Mouse (Mus musculus): Measurements from ENCODE around the gene Gm21698. TPM values are rescaled to one million over a fixed set of nuclear protein-coding genes. Genes with fewer than 3 reads are reported as not detected.
A peak's percentile ranks its signal among the peaks of the same experiment; 100 is the strongest.
"Not testable (repeated sequence)": the region's sequence is repeated elsewhere in the genome, so short reads cannot be mapped to it uniquely, and the experiment has no call there.

Gm21698 gene
- polyA plus RNA-seq, 2 experiments = 0.12 TPM; not detected in 1

- not testable (repeated sequence) for H3K9me3 ChIP-seq (ENCODE audit: control insufficient read depth, low read length); ATAC-seq (ENCODE audit: low FRiP score, low read depth); H3K4me3 ChIP-seq (replicated peaks; ENCODE audit: low read length); H3K27me3 ChIP-seq (ENCODE audit: control insufficient read depth, insufficient read depth, low read length); H3K4me1 ChIP-seq (ENCODE audit: control insufficient read depth, insufficient read depth, low read length); H3K27ac ChIP-seq (replicated peaks; ENCODE audit: low read depth, low read length); H3K9ac ChIP-seq (ENCODE audit: low read depth, low read length, severe bottlenecking); DNase-seq (ENCODE audit: low spot score); H3K4me2 ChIP-seq (replicated peaks; ENCODE audit: low read depth, low read length, severe bottlenecking); H3K36me3 ChIP-seq (ENCODE audit: control insufficient read depth, insufficient read depth, low read length)
- WGBS = 68% methylated on average over 2 of the region's 2 CpGs
Measured at GRCm38 (mm10) chr5:25954317-25954716, 34.1 kb downstream of the Gm21698 start, which contains the start of gene Gm21671. Gene Gm21671, minus strand, starts transcription at chr5:25954417.

- ATAC-seq (ENCODE audit: low FRiP score, low read depth); H3K4me1 ChIP-seq (ENCODE audit: control insufficient read depth, insufficient read depth, low read length); H3K27ac ChIP-seq (replicated peaks; ENCODE audit: low read depth, low read length); H3K9me3 ChIP-seq (ENCODE audit: control insufficient read depth, low read length); H3K36me3 ChIP-seq (ENCODE audit: control insufficient read depth, insufficient read depth, low read length); H3K27me3 ChIP-seq (ENCODE audit: control insufficient read depth, insufficient read depth, low read length); H3K4me3 ChIP-seq (replicated peaks; ENCODE audit: low read length); H3K9ac ChIP-seq (ENCODE audit: low read depth, low read length, severe bottlenecking); H3K4me2 ChIP-seq (replicated peaks; ENCODE audit: low read depth, low read length, severe bottlenecking): not testable (repeated sequence)
- peak; percentile 2 for DNase-seq (ENCODE audit: low spot score)
- 82% methylated on average over 2 of the region's 2 CpGs for WGBS
Measured at GRCm38 (mm10) chr5:25945391-25945790, 43.1 kb downstream of the Gm21698 start.

- H3K4me3 ChIP-seq (replicated peaks; ENCODE audit: low read length); H3K36me3 ChIP-seq (ENCODE audit: control insufficient read depth, insufficient read depth, low read length); H3K9ac ChIP-seq (ENCODE audit: low read depth, low read length, severe bottlenecking); H3K27me3 ChIP-seq (ENCODE audit: control insufficient read depth, insufficient read depth, low read length); H3K9me3 ChIP-seq (ENCODE audit: control insufficient read depth, low read length); H3K4me1 ChIP-seq (ENCODE audit: control insufficient read depth, insufficient read depth, low read length); H3K4me2 ChIP-seq (replicated peaks; ENCODE audit: low read depth, low read length, severe bottlenecking); ATAC-seq (ENCODE audit: low FRiP score, low read depth); H3K27ac ChIP-seq (replicated peaks; ENCODE audit: low read depth, low read length); DNase-seq (ENCODE audit: low spot score): not testable (repeated sequence)
- 45% methylated on average over 2 of the region's 2 CpGs for WGBS
Measured at GRCm38 (mm10) chr5:25942281-25942680, 46.2 kb downstream of the Gm21698 start, which contains the start of gene Gm21663. Gene Gm21663, minus strand, starts transcription at chr5:25942381.

Other genes starting within 250 kb of the Gm21698 start
- 2.2 and 2.3 TPM in 2 replicates for gene Actr3b, start 228.7 kb downstream of the Gm21698 start, polyA plus RNA-seq (2012; rRNA removed)
- 4.2 and 4.6 TPM in 2 replicates for gene Actr3b, start 228.7 kb downstream of the Gm21698 start, polyA plus RNA-seq (2014; fragmentation: Nextera tagmentation; extraction: Ambion mirVana)
- not detected in 2 replicates for gene Gm21663, start 46.3 kb downstream of the Gm21698 start, polyA plus RNA-seq (2012; rRNA removed)
- gene Gm21663, start 46.3 kb downstream of the Gm21698 start, polyA plus RNA-seq (2014; fragmentation: Nextera tagmentation; extraction: Ambion mirVana) = 0.19 TPM in 1 of 2 replicates, not detected in the other
- gene Gm21671, start 34.2 kb downstream of the Gm21698 start, polyA plus RNA-seq (2012; rRNA removed) = 0.03 TPM in 1 of 2 replicates, not detected in the other
- gene Gm21671, start 34.2 kb downstream of the Gm21698 start, polyA plus RNA-seq (2014; fragmentation: Nextera tagmentation; extraction: Ambion mirVana) = 0.12 TPM in 1 of 2 replicates, not detected in the other
- not detected in 2 replicates for gene Gm21680, start 16.0 kb downstream of the Gm21698 start, polyA plus RNA-seq (2012; rRNA removed)
- gene Gm21680, start 16.0 kb downstream of the Gm21698 start, polyA plus RNA-seq (2014; fragmentation: Nextera tagmentation; extraction: Ambion mirVana) = 0.12 and 0.18 TPM in 2 replicates
- gene Gm1979, start 16.1 kb upstream of the Gm21698 start, polyA plus RNA-seq (2012; rRNA removed) = not detected in 2 replicates
- 0.15 and 0.30 TPM in 2 replicates for gene Gm1979, start 16.1 kb upstream of the Gm21698 start, polyA plus RNA-seq (2014; fragmentation: Nextera tagmentation; extraction: Ambion mirVana)
- gene Gm5862, start 34.3 kb upstream of the Gm21698 start, polyA plus RNA-seq (2012; rRNA removed) = not detected in 2 replicates
- not detected in 2 replicates for gene Gm5862, start 34.3 kb upstream of the Gm21698 start, polyA plus RNA-seq (2014; fragmentation: Nextera tagmentation; extraction: Ambion mirVana)
- gene Speer4a, start 50.9 kb upstream of the Gm21698 start, polyA plus RNA-seq (2012; rRNA removed) = not detected in 2 replicates
- not detected in 2 replicates for gene Speer4a, start 50.9 kb upstream of the Gm21698 start, polyA plus RNA-seq (2014; fragmentation: Nextera tagmentation; extraction: Ambion mirVana)
- gene Gm7347, start 69.9 kb upstream of the Gm21698 start, polyA plus RNA-seq (2012; rRNA removed) = not detected in 2 replicates
- gene Gm7347, start 69.9 kb upstream of the Gm21698 start, polyA plus RNA-seq (2014; fragmentation: Nextera tagmentation; extraction: Ambion mirVana) = 0.07 and 0.14 TPM in 2 replicates
- gene Gm10471, start 100.6 kb upstream of the Gm21698 start, polyA plus RNA-seq (2012; rRNA removed) = not detected in 2 replicates
- gene Gm10471, start 100.6 kb upstream of the Gm21698 start, polyA plus RNA-seq (2014; fragmentation: Nextera tagmentation; extraction: Ambion mirVana) = 0.07 and 0.11 TPM in 2 replicates
- gene 5031410I06Rik, start 116.7 kb upstream of the Gm21698 start, polyA plus RNA-seq (2012; rRNA removed) = not detected in 2 replicates
- gene 5031410I06Rik, start 116.7 kb upstream of the Gm21698 start, polyA plus RNA-seq (2014; fragmentation: Nextera tagmentation; extraction: Ambion mirVana) = not detected in 2 replicates
- not detected in 2 replicates for gene Gm10220, start 132.8 kb upstream of the Gm21698 start, polyA plus RNA-seq (2012; rRNA removed)
- 0.08 TPM in 1 of 2 replicates, not detected in the other for gene Gm10220, start 132.8 kb upstream of the Gm21698 start, polyA plus RNA-seq (2014; fragmentation: Nextera tagmentation; extraction: Ambion mirVana)